Mouse (Mus musculus) left cerebral cortex, adult 9 months (tissue): Measurements from ENCODE around the gene D7Ertd443e.

ENCODE experiments used
- DNase-seq, 2 experiments: peaks; one replicate each; pipeline ENCODE4 v3.0.0; 2022; ENCODE audit warnings: low spot score in 2 of 2

D7Ertd443e gene

GRCm38 (mm10) chr7:134385561-134385960, at the start of gene D7Ertd443e:
TSS of gene D7Ertd443e (minus strand) at chr7:134385661.
- no peak for DNase-seq

- no peak for DNase-seq
Observed at GRCm38 (mm10) chr7:134431681-134432080, 46.2 kb upstream of the D7Ertd443e start.

- DNase-seq = no peak
Observed at GRCm38 (mm10) chr7:134428676-134429075, 43.2 kb upstream of the D7Ertd443e start.

DNA sequence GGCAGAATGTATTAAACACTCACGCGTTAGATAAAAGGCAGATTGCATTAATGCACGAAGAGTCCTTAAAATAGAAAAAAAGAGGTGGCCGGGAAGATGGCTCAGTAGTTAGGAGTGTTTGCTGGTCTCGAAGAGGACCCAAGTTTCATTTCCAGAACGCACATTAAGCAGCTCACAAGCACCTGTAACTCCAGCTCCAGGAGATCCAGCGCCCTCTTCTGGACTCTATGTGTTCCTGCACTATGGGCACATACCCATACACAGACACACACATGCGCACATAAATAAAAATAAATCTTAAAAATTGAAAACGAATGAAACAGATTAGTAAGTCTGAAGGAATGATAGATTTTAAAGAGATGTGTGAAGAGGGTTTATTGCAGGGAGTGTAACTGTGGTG, 29.6 kb upstream of the D7Ertd443e start:
- no peak for DNase-seq

- DNase-seq = no peak
Observed at GRCm38 (mm10) chr7:134414005-134414690, 28.7 kb upstream of the D7Ertd443e start.

DNA sequence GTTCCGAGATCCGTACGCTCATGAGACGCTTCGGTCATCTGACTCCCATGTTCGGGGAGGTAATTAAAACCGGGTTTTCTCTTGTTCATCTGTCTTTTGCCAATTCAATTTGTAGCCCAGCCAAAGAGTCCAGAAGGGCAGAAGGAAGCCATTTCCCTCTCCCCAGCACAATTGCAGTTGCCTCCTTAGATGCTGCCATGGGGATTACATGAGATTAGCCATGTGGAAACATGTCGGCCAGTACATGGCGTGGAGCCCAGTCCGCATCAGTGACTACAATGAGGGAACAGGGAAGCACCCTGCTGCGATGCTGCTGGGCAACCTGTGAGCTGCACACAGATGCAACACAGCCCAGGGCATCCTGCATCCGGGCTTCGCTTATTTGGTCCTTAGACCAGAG, 23.2 kb upstream of the D7Ertd443e start:
- DNase-seq = no peak

GRCm38 (mm10) chr7:134400746-134401145, 15.3 kb upstream of the D7Ertd443e start:
- no peak for DNase-seq

DNA sequence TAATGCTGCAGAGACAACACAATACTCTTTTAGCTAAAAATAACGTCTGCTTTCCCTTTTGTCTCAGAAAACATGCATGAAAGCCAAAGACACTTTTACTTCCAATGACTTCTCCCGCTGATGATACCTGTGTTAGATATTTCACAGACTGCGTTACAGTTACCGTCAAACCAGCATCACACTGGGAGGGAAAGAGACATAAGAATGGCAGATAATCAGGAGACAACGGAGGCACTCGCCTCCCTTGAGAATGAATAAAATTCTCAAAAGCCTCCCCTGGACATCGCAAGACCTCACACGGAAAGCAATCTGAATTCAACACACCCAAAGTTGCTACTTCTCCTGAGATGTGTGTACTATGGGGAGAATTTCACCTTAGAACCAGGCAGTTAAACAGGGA, 11.3 kb upstream of the D7Ertd443e start:
- no peak for DNase-seq

DNA sequence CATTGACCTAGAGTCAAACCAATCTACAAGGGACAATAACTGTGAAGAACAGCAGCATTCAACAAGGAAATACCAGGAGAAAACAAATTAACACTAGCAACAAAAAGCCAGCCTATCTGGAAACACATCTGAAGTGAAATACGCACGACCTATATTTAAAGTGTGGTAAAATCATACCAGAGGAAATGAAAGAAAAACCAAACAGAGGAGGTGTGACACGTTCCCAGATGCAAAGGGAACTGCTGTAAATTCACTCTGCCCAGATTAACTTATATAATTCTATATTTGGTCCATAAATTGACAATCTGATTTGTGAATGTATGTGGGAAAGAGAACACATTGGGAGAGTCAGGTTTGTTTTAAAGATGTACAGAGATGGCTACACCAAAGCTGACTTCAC, 2.7 kb downstream of the D7Ertd443e start:
- DNase-seq = no peak

GRCm38 (mm10) chr7:134381407-134381861, 4.0 kb downstream of the D7Ertd443e start:
- peak; percentile 43 to 84 for DNase-seq

GRCm38 (mm10) chr7:134378273-134378672, 7.2 kb downstream of the D7Ertd443e start:
- peak in 1 of 2 experiments; percentile 40 for DNase-seq

GRCm38 (mm10) chr7:134376786-134377185, 8.7 kb downstream of the D7Ertd443e start:
- DNase-seq = no peak

GRCm38 (mm10) chr7:134372276-134372675, 13.2 kb downstream of the D7Ertd443e start:
- no peak for DNase-seq

DNA sequence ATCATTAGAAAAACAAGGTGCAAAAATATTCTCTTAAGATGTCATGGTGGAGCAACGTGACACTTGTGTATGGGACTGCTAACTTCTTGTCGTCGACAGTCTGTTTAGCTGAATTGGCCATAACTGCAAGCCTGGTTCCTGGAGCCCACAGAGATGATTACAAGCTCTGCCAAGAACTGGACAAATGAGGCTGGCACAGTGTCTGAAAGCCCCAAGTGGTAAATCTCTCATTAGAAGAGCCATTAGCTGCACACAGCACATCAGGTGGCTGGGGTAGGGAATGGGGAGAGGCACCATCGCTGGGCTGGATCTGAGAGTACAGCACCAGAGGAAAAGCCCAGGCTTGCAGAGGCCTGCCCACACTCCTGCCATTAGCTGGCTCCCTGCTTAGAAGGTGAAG, 16.2 kb downstream of the D7Ertd443e start:
- no peak for DNase-seq

- no peak for DNase-seq
Observed at GRCm38 (mm10) chr7:134362257-134362870, 23.1 kb downstream of the D7Ertd443e start.

- peak in 1 of 2 experiments; percentile 74 for DNase-seq
Observed at GRCm38 (mm10) chr7:134348825-134349224, 36.6 kb downstream of the D7Ertd443e start.

GRCm38 (mm10) chr7:134342202-134342601, 43.3 kb downstream of the D7Ertd443e start:
- no peak for DNase-seq

DNA sequence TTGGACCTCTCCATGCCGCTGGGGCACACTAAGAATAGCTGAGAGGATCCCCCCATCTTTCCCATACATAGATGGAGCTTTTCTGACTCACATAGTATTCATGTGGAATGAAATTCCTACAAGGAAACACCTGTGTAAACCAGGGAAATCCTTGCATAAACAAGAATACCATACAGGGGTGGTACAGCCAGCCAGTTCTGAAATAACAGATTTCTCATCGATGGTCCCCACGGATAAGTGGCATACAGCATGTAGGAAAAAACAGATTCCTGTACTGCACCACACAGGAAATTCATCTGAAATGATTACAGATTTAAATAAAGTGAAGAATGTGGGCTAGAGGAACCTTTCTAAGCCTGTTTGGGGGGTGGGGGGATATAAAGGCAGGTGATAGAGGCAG, 49.5 kb downstream of the D7Ertd443e start:
- DNase-seq = no peak

GRCm38 (mm10) chr7:134320979-134321378, 64.5 kb downstream of the D7Ertd443e start:
- peak; percentile 7 to 25 for DNase-seq

- no peak for DNase-seq
Observed at GRCm38 (mm10) chr7:134302084-134302483, 83.4 kb downstream of the D7Ertd443e start.

DNA sequence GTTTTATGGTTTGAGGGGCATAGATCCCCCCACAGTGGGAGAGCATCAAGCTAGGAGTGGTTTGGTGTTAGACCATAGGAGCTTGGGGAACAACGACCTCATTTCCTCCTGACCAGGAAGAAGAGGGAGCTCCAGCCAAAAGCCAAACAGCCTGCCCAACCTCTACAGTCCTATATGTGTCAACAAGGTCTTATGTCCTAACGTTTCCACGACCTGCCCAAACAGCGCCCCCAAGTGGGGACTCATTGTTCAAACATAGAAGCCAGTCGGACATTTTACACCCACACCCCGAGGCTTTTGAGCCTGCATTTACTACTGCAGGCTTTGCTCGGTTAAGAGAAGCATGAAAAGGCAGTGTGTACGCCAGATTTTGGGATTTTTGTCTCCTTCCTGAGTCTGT, 84.2 kb downstream of the D7Ertd443e start:
- DNase-seq = no peak

DNA sequence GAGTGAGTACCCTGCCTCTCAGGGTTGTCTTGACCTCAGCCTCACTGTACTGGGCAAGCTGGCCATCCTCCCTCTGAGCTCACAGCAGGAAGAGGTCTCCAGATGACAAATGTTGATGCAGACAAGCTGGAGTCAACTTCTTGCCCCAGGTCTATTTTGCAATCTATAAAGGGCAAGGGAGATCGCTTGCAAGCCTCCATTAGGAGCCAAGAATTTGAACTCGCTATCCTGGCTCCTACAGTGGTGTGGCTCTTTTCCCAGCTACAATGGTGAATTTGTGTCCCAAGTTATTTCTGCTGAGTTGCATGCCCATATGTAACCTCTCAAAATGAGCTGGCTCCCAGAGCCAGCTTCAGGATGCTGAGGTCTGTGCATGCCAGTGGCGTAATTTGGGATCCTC, 92.7 kb downstream of the D7Ertd443e start:
- DNase-seq = no peak

- no peak for DNase-seq
Observed at GRCm38 (mm10) chr7:134289611-134290301, 95.7 kb downstream of the D7Ertd443e start.
